Mouse (Mus musculus): ENCODE data around the gene Chst15. TPM values are rescaled to one million over a fixed set of nuclear protein-coding genes. Genes with fewer than 3 reads are reported as not detected.

Chst15 gene
- polyA plus RNA-seq (2017; shearing (Covaris generic)), result 3.6 TPM

DNA sequence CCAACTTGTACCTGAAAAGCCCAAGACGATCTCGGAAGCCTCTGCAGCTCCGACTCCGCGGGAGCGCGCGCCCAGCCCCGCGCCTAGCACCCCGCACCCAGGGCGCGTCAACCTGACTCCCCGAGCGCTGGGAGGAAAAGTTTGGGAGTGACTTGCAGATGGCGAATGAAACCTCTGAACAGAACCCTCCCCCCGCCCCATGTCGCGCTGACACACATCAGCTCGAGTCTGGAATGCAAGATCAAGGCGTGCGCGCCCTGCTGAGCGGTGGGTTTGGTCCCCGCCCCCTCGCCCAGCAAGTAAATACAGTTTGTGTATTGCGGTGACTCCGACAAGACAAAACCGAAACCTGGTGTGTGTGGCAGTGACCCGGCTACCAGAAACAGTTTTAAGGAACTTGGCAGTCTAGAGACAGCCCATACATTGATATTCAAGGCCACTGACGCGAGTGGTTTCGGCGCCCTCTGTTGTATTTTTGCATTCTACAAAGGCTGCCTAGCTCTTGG is at the start of gene Chst15:
Gene Chst15 (minus strand): TSS at position 193 of the 506 bp plus-strand sequence.

Other genes starting within 250 kb of the Chst15 start
- not detected for gene Cpxm2, start 162.5 kb downstream of the Chst15 start, polyA plus RNA-seq (2017; shearing (Covaris generic))